Mouse (Mus musculus) heart, postnatal 10 days (tissue): ENCODE results near the gene Scp2. TPM values are rescaled to one million over a fixed set of nuclear protein-coding genes. Genes with fewer than 3 reads are reported as not detected.
A peak's percentile ranks its signal among the peaks of the same experiment; 100 is the strongest.

Source experiments
- DNase-seq, 2 experiments: peaks; one replicate each; pipeline ENCODE4 v3.0.0; 2021
- intact Hi-C: fragments of 180-260 bp; cut with DNase I; formaldehyde crosslinking; loops from one replicate; pipeline ENCODE4 v1.15.1; 2025
- total RNA-seq, 2 experiments: library from RNA; stranded (reverse); gene quantifications; 2 replicates each; pipeline ENCODE4 v1.2.3; 2021

Scp2 gene
- total RNA-seq, 2 experiments from 2014 or later, result 189 to 194 TPM

- intact Hi-C loops, result no loop called here
- no peak for DNase-seq
These were observed 79.5 kb downstream of the Scp2 start for GRCm38 (mm10) chr4:108065176-108065844.

DNA sequence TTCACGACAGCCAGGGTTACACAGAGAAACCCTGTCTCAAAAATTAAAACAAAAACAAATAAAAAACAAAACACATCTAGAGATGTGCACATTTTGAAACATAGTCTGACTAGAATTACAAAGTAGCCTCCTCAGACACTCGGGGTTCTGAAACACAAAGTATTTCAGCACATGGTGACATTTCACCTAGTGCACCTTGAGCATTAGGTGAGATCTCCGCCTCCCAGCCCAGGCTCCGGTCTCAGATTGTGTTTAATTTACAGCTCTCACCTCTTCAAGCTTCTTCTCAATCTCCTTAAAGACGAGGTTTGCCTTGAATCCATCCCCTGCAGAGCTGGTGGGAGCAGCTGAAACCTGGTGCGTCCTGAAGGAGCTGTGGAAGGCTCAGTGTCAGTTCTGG is 81.2 kb downstream of the Scp2 start:
- DNase-seq, result no peak
- intact Hi-C loops, result no loop called here

- intact Hi-C loops, result no loop called here
- no peak for DNase-seq
These were observed 82.3 kb downstream of the Scp2 start for GRCm38 (mm10) chr4:108062524-108062923.

DNA sequence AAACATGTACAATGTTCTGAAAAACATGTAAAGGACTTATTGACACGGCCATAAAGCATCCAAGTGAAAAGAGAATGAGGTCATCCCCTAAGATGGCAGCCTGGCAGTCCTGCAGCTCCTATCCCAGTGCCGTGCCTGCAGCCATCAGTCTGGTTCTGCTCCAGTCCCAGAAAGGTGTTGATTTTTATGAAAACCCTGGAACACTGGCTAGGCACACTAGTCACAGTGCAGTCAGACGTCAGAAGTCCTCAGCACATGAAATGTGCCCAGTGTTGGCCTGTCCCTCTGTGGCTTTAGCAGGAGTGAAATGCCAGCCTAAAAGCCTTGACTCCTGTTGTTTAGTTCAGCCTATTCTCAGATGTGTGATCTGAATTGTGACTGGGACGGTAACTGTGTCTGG is 84.0 kb downstream of the Scp2 start:
- no peak for DNase-seq
- intact Hi-C loops, result no loop called here

- no peak for DNase-seq
- intact Hi-C loops, result no loop called here
These were observed 85.0 kb downstream of the Scp2 start for GRCm38 (mm10) chr4:108059601-108060379.

DNA sequence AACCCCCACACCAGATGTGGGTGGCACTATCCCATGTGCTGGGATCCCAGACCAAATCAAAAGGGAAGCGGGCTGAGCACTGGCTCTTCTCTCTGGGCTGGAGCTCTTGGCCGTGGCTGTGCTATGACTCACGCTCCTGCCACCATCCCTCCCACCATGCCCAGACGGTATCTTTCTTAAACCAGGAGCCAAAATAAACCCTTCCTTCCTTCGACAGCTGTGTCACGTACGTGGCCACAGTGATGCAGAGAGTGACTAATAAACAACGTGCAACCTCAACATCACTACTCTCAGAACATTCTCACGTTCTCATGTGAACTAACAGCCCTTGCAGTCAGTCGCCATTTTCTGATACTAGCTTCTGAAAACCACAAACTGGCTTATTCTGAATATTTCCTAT is 86.6 kb downstream of the Scp2 start:
- intact Hi-C loops, result no loop called here
- peak; percentile 26 to 37 for DNase-seq

DNA sequence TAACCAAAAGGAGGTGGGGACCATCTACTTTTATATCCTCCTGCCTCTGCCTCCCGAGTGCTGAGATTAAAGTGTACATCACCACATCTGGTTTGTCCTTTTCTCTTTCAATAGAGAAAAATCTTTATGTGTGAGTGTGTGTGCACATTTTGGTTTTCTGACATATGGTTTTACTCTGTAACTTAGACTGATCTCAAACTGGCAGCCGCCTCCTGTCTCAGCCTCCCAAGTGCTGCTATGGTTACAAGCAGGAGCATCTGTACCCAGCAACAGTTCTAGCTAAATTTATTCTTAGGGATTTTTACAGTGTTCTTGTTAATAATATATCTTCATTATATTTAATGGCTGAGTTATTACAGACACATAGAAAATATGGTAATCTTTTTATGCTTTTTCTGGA is 87.6 kb downstream of the Scp2 start:
- intact Hi-C loops, result no loop called here
- DNase-seq, result no peak

GRCm38 (mm10) chr4:108055873-108056272 is 88.9 kb downstream of the Scp2 start:
- intact Hi-C loops, result no loop called here
- no peak for DNase-seq

DNA sequence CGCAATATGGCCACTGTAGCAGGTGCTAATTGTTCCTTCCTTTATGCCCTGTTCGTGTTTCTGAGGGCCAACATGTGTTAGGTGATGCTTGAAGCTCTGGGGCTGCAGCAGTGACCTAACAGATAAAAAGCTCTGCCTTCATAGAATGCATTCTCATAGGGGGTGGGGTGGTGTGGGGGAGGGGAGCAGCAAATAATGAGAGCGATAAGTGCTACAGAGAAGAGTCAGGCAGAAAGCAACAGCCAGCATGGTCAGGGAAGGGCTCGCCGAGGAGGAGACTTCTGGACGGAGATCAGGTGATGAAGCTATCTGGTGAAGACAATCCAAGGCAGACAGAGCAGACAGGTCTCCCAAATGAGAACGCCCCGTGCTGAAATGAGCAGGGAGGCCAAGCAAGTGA is 92.1 kb downstream of the Scp2 start:
- intact Hi-C loops, result loop anchor here (5.0 kb wide), 1 partner anchor 680 kb away; no protein-coding TSS in a partner anchor
- DNase-seq, result no peak

DNA sequence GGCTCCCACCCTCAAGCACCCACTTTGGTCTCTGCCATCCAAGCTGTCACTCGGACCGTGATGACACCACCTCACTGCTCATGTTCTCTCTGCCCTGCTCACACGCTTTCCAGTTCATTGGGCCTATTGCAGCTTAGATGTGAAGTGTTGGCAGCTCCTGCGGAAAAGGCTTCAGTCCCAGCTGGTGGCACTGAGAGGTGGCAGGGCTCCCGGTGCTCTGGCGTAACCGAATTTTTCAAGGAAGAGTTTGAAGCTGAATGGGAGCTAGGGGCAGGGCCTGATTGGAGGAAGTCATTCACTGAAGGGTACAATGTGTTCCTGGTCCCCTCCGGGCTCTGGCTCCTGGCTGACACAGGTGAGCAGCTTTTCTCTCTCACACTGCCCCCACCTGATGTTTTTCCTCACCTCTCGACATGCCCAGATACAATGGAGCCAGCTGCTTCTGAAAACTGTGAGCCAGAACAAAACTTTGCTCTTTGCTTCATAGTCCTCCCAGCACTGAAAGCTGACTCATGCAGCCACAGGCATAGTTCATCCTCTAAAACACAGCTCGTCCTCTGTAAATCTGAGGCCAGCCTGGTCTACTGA is 93.0 kb downstream of the Scp2 start:
- peak in 1 of 2 experiments; percentile 34 for DNase-seq
- intact Hi-C loops, result loop anchor here (5.0 kb wide), 1 partner anchor 679 kb away; no protein-coding TSS in a partner anchor

- peak; percentile 31 to 52 for DNase-seq
- intact Hi-C loops, result no loop called here
These were observed 98.7 kb downstream of the Scp2 start for GRCm38 (mm10) chr4:108046136-108046535.

DNA sequence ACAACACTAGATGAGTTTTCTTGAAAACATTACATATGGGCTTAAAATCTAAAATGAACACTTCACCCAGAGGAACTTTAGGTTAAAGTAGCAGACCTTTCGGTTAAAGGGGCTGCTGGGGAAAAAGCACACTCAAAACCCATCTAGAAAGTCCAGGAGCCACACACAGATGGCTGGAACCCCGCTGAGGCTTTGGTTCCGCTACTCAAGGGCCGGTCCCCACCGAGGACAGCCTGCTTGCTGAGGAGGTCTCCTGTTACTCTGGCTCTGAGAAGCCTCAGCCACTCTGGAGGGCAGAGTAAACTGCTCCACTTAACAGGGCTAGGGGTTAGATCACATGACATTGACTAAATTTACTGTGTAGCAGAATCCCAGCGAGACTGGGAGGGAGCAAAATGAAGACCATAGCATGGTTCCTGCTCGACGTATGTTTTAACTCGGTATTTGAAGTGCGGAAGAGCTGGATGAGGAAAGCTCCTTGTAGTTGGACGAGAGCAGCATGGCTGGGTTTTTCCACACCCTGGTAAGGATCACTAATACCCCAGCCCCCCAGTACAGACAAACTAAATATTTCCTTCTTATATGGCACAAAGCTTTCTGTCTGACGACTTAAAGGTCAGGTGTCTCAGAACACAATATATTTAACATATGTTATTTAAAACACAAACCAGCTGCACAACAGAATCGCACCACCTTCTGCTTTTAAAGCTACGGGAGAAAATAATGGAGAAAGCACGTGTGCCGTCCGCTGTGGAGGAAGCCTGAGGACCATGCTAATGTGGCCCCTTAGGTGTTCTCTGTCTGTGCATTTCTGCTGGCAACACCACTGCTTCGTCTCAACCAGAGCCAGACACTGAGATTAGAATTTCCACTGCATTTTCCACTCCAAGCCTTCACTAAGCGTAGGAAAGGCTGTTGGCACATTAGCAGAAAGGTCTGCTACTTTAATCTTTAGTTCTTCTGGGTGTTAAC is 99.4 kb downstream of the Scp2 start:
- intact Hi-C loops, result no loop called here
- no peak for DNase-seq

DNA sequence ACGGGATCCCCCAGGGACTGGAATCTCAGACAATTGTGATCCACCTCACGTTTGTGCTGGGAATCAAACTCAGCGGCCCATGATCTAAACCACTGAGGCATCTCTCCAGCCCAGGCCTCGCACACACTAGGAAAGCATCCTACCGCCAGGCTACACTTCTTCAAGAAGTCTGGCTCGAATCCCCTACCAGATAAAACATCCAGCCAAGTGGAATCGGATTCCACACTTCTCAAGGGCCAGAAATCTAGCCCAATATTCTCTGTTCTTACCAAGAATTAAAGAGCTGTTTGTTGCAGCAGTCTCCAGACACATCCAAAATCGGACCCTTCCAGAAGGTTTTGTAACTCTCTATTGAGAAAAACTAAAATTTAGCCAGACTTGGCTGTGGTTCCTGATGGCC is 107.8 kb downstream of the Scp2 start:
- DNase-seq, result no peak
- intact Hi-C loops, result no loop called here

DNA sequence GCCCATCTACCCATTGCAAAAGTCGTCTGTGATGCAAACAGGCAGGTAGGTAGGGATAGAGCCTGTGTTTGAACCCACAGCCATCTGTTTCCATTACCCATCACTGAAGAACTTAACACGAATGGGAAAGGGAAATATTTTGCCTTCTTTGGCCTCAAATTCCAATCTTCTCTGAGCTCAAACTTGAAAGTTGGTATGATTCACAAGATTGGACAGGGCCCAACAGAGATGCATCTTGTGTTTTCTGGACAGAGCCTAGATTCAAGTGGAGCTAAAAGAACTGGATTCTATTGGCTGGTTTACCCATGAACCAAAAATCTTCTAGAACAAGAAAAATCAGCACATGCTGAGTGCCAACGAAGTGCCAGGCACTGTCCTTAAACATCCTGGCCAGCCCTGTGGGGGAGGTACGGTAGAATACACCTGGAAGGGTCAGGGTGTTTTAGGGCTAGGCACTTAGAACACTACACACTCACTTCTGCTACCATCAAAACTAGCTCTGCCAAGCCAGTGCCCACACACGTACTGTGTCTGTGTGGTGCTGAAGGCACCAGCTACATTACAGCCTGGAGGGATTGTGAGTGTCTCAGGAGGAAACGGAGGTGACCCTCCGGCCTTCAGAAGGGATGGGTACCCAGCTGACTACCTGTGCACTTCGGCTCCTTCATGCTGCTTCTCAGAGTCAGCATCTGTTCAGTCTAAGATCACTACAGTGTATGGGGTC is 111.6 kb downstream of the Scp2 start:
- DNase-seq, result no peak
- intact Hi-C loops, result no loop called here

GRCm38 (mm10) chr4:108032352-108032849 is 112.4 kb downstream of the Scp2 start:
- peak in 1 of 2 experiments; percentile 27 for DNase-seq

GRCm38 (mm10) chr4:108031502-108032351 is 113.1 kb downstream of the Scp2 start:
- intact Hi-C loops, result no loop called here
- peak; percentile 58 to 65 for DNase-seq

More at GRCm38 (mm10) chr4:108032352-108032849, 112.4 kb downstream of the Scp2 start:
- intact Hi-C loops, result no loop called here

DNA sequence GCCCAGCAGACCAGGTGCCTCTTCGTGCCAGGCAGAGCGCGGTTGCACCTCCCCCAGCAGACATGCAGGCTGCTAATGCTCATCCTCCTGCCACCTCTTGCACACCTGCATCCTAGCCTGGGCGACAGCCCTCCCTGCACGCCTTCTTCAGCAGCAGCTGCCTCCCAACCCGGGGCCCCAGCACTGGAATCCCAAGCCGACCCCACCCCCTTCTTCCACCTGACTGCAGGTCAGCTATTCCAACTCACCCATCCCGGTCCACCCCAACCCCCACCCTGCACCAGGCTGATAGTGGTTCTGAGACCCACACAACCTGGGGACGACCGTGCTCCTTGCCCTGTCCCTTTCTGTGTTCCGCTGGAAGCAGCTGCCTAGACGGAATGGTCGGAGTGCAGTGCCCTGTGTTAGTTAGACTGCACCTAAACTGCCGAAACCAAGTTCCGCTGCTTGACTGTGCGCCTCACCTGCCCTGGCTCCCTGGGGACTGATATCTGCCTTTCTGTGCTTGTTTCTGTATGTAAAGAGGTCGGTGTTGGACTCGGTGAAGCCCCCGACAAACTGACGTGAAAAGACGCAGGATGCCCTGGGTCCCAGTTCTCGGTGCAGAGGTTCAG is 113.8 kb downstream of the Scp2 start:
- intact Hi-C loops, result no loop called here
- DNase-seq, result no peak

- intact Hi-C loops, result no loop called here
- no peak for DNase-seq
These were observed 118.6 kb downstream of the Scp2 start for GRCm38 (mm10) chr4:108026193-108026592.
